Mouse (Mus musculus): ENCODE data around the gene Fam222b.

GRCm38 (mm10) chr11:78059833-78060757, 34.4 kb upstream of the Fam222b start:
- peak; percentile 93 for TF ChIP-seq CTCF (IDR thresholded peaks at IDR 0.05; ENCODE audit: low read depth)
- TF ChIP-seq EP300 (optimal IDR thresholded peaks at IDR 0.05), result no peak

Data from stomach, postnatal 0 days (tissue).